Mouse (Mus musculus) lung, postnatal 0 days (tissue): Measurements from ENCODE around the gene Hba-x. TPM values are rescaled to one million over a fixed set of nuclear protein-coding genes. Genes with fewer than 3 reads are reported as not detected.
A peak's percentile ranks its signal among the peaks of the same experiment; 100 is the strongest.
"Not testable (repeated sequence)": the region's sequence is repeated elsewhere in the genome, so short reads cannot be mapped to it uniquely, and the experiment has no call there.

Experiments
- ATAC-seq: fragments of 200-750 bp; cut with Nextera tagmentation; 2 replicates; pipeline ENCODE4 v1.8.0; 2017; ENCODE audit warnings: moderate library complexity
- DNase-seq: peaks from one replicate; pipeline ENCODE4 v3.0.0-alpha.2; 2016; ENCODE audit warnings: low spot score
- H3K27ac ChIP-seq: fragments of 300-500 bp; sonication (generic); 2 replicates; pipeline ENCODE4 v1.5.1; 2014; ENCODE audit warnings: antibody characterized with exemption, mild to moderate bottlenecking, low read length, mixed read lengths
- H3K27me3 ChIP-seq: fragments of 300-500 bp; sonication (generic); replicated peaks from 2 replicates; pipeline ENCODE4 v1.6.1; 2014; ENCODE audit warnings: low read length, mixed read lengths; ENCODE audit not compliant: insufficient read depth
- H3K36me3 ChIP-seq: fragments of 300-500 bp; sonication (generic); 2 replicates; pipeline ENCODE4 v1.6.1; 2014; ENCODE audit warnings: low read length, mixed read lengths; ENCODE audit not compliant: insufficient read depth
- H3K4me1 ChIP-seq: fragments of 300-500 bp; sonication (generic); 2 replicates; pipeline ENCODE4 v1.6.1; 2014; ENCODE audit warnings: antibody characterized with exemption, low read depth, low read length, mixed read lengths; ENCODE audit not compliant: insufficient read depth
- H3K4me2 ChIP-seq: fragments of 300-500 bp; sonication (generic); replicated peaks from 2 replicates; pipeline ENCODE4 v1.6.1; 2014; ENCODE audit warnings: low read depth, mild to moderate bottlenecking, low read length, moderate library complexity, mixed read lengths
- H3K4me3 ChIP-seq: fragments of 300-500 bp; sonication (generic); 2 replicates; pipeline ENCODE4 v1.5.1; 2014; ENCODE audit warnings: low read depth, low read length
- H3K9ac ChIP-seq: fragments of 300-500 bp; sonication (generic); replicated peaks from 2 replicates; pipeline ENCODE4 v1.6.1; 2014; ENCODE audit warnings: low read depth, mild to moderate bottlenecking
- H3K9me3 ChIP-seq: fragments of 300-500 bp; sonication (generic); 2 replicates; pipeline ENCODE4 v1.6.1; 2016; ENCODE audit warnings: low read length, mixed read lengths
- CTCF ChIP-seq: IDR thresholded peaks from 2 replicates; pipeline ENCODE4 v1.5.1; 2016; ENCODE audit warnings: antibody characterized with exemption, mild to moderate bottlenecking
- EP300 ChIP-seq: IDR thresholded peaks from 2 replicates; pipeline ENCODE4 v1.6.1; 2016; ENCODE audit warnings: antibody characterized with exemption, mild to moderate bottlenecking, control low read depth
- WGBS: fragments of 180-500 bp; shearing (Covaris S2); extraction: QIAGEN DNeasy Blood & Tissue Kit; methylation state at CpG from one replicate; pipeline ENCODE4 v1.1.7; 2014; 5-methylcytosine and 5-hydroxymethylcytosine counted together
- polyA plus RNA-seq: library from polyadenylated mRNA; unstranded; fragments of >200 nt; fragmentation: Nextera tagmentation; extraction: Ambion mirVana; gene quantifications from 2 replicates; pipeline ENCODE4 v1.2.1, GENCODE M21; 2015

Gene Hba-x
- polyA plus RNA-seq, 1 experiment from 2014 or later, result 5.0 TPM

- ATAC-seq, result no peak
- Histone ChIP-seq H3K27ac (no peak overlapping the region), H3K4me1 (no peaks in the 10 kb centered on the region), H3K9me3 (no peaks in the 10 kb centered on the region), H3K4me2 (no peak overlapping the region), H3K4me3 (no peak overlapping the region), H3K9ac (no peak overlapping the region), H3K36me3 (no peaks in the 10 kb centered on the region), H3K27me3 (no peaks in the 10 kb centered on the region)
- TF ChIP-seq CTCF, result no peak
- TF ChIP-seq EP300, result no peak
- WGBS, result 85% methylated on average over 1 of the region's 1 CpGs
- DNase-seq, result no peak
Observed at GRCm38 (mm10) chr11:32297866-32298531, 21.8 kb downstream of the Hba-x start.

GRCm38 (mm10) chr11:32298532-32298918 lies 22.3 kb downstream of the Hba-x start:
- Histone ChIP-seq H3K36me3 (no peaks in the 10 kb centered on the region), H3K4me3 (no peak overlapping the region), H3K9me3 (no peaks in the 10 kb centered on the region), H3K27ac (no peak overlapping the region), H3K9ac (no peak overlapping the region), H3K4me1 (no peaks in the 10 kb centered on the region), H3K4me2 (no peak overlapping the region), H3K27me3 (no peaks in the 10 kb centered on the region)
- 93% methylated on average over 2 of the region's 2 CpGs for WGBS
- ATAC-seq, result no peak
- no peak for TF ChIP-seq CTCF
- TF ChIP-seq EP300, result no peak
- no peak for DNase-seq

GRCm38 (mm10) chr11:32299865-32300264 lies 23.7 kb downstream of the Hba-x start, which contains the start of gene Hbq1a:
Gene Hbq1a (plus strand): TSS chr11:32300069.
- TF ChIP-seq CTCF, result peak; percentile 83
- not testable (repeated sequence) for H3K9me3 ChIP-seq, H3K9ac ChIP-seq, H3K27ac ChIP-seq, H3K4me1 ChIP-seq, H3K4me3 ChIP-seq, H3K4me2 ChIP-seq, H3K27me3 ChIP-seq, H3K36me3 ChIP-seq
- WGBS, result 6% methylated on average over 16 of the region's 16 CpGs
- ATAC-seq (peak; percentile 28), DNase-seq (peak; percentile 15)

- no peaks in the 10 kb centered on the region for H3K27me3 ChIP-seq
- DNase-seq (no peak), ATAC-seq (0 out of 2 replicates have a peak, but pooled peaks have one; percentile 1)
- no peaks in the 10 kb centered on the region for H3K9me3 ChIP-seq
- H3K36me3 ChIP-seq, result no peaks in the 10 kb centered on the region
- H3K27ac ChIP-seq, result no peak overlapping the region
- WGBS, result 53% methylated on average over 14 of the region's 17 CpGs
- H3K4me3 ChIP-seq, result no peak overlapping the region
- TF ChIP-seq CTCF, result no peak
- no peak for TF ChIP-seq EP300
- no peak overlapping the region for H3K9ac ChIP-seq
- H3K4me2 ChIP-seq, result no peak overlapping the region
- no peaks in the 10 kb centered on the region for H3K4me1 ChIP-seq
Observed at GRCm38 (mm10) chr11:32300279-32301267, 24.4 kb downstream of the Hba-x start.

- Histone ChIP-seq H3K4me2 (no peak overlapping the region), H3K4me3 (no peak overlapping the region), H3K4me1 (no peaks in the 10 kb centered on the region), H3K27ac (no peak overlapping the region), H3K36me3 (no peaks in the 10 kb centered on the region), H3K27me3 (no peaks in the 10 kb centered on the region), H3K9ac (no peak overlapping the region), H3K9me3 (no peaks in the 10 kb centered on the region)
- ATAC-seq (no peak), DNase-seq (no peak)
- TF ChIP-seq CTCF (no peak), EP300 (no peak)
- WGBS, result 48% methylated on average over 1 of the region's 1 CpGs
Observed at GRCm38 (mm10) chr11:32301506-32301905, 25.3 kb downstream of the Hba-x start.

- TF ChIP-seq CTCF (no peak), EP300 (no peak)
- DNase-seq (no peak), ATAC-seq (no peak)
- Histone ChIP-seq H3K27me3 (no peaks in the 10 kb centered on the region), H3K9ac (no peak overlapping the region), H3K4me1 (no peaks in the 10 kb centered on the region), H3K9me3 (no peaks in the 10 kb centered on the region), H3K36me3 (no peaks in the 10 kb centered on the region), H3K4me3 (no peak overlapping the region), H3K4me2 (no peak overlapping the region), H3K27ac (no peak overlapping the region)
- 22% methylated on average over 2 of the region's 2 CpGs for WGBS
Observed at GRCm38 (mm10) chr11:32302824-32303419, 26.7 kb downstream of the Hba-x start.
